Mouse (Mus musculus) ES-Bruce4 (cell line): ENCODE measurements around the gene Gsk3b.

Experiments used
- CTCF ChIP-seq: IDR thresholded peaks from one replicate; pipeline ENCODE4 v1.8.1; 2011; ENCODE audit warnings: low read depth, low read length
- EP300 ChIP-seq: IDR thresholded peaks from 2 replicates; pipeline ENCODE4 v1.6.1; 2011; ENCODE audit warnings: low read depth, low read length; ENCODE audit not compliant: insufficient read depth

DNA sequence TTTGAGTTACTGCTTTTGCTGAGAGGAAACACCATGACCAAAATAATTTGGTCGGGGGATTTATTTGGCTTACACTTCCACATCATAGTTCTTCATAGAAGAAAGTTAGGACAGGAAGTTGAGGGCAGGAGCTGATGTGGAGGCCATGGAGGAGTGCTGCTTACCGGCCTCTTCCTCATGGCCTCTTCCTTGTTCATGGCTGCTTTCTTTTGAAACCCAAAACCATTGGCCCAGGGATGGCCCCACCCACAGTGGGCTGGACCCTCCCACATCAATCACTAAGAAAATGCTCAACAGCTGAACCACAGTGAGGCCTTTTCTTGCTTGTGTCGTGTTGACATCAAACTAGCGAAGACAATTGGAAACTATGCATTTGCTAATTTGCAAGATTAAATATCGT, 40.4 kb downstream of the Gsk3b start:
- no peak for TF ChIP-seq CTCF
- no peak for TF ChIP-seq EP300
